Mouse (Mus musculus) frontal cortex, postnatal 14 days (tissue): ENCODE measurements at regions not wholly inside any gene's neighbourhood (a gene's known extent, or its start where the extent isn't known, plus 50 kb on each side); places are given as distances from the start of the nearest gene placed in this dataset.
A peak's percentile ranks its signal among the peaks of the same experiment; 100 is the strongest.

Source experiments
- DNase-seq, 2 experiments: peaks; one replicate each; pipeline ENCODE4 v3.0.0; 2022; ENCODE audit warnings: low spot score in 2 of 2

DNA sequence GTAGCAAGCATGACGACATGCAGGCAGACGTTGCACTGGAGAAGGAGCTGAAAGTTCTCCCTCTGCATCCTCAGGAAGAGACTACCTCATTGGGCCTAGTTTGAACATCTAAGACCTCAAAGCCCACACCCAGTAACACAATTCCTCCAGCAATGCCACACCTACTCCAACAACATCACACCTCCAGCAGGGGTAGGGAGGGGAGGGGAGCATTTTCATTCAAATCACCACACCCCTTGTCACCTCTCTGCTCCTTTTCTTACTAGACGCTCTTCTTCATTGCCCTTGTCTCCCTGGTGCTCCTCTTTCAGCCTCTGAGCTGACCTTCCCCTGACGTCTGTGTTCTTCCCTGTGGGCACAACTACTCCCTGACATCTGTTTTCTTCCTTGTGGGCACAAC lies 81.1 kb upstream of the Irx3 start:
- no peak for DNase-seq

- no peak for DNase-seq
Observed at GRCm38 (mm10) chr8:91878886-91879285, 77.0 kb upstream of the Irx3 start.

DNA sequence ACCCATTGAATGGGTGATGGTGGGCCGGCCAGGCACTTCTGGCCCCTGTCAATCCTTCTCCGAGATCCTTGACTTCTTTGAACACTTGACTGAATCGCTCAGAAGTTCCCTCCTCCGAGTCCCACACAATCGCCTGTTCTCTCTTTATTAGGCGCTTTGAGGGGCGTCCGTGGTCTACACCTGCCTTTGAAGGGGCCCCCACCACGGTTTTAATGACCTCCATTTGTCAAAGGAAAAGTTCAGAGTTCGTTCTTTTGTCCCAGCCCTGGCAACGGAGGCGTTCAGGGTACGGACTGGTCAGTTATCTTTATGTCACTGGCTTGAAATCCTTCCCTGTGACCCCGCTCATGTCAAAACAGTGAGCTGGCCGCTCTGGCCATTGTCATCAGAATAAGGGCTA lies 74.3 kb upstream of the Irx3 start:
- no peak for DNase-seq

- DNase-seq = no peak
Observed at GRCm38 (mm10) chr8:91873232-91873631, 71.4 kb upstream of the Irx3 start.

DNA sequence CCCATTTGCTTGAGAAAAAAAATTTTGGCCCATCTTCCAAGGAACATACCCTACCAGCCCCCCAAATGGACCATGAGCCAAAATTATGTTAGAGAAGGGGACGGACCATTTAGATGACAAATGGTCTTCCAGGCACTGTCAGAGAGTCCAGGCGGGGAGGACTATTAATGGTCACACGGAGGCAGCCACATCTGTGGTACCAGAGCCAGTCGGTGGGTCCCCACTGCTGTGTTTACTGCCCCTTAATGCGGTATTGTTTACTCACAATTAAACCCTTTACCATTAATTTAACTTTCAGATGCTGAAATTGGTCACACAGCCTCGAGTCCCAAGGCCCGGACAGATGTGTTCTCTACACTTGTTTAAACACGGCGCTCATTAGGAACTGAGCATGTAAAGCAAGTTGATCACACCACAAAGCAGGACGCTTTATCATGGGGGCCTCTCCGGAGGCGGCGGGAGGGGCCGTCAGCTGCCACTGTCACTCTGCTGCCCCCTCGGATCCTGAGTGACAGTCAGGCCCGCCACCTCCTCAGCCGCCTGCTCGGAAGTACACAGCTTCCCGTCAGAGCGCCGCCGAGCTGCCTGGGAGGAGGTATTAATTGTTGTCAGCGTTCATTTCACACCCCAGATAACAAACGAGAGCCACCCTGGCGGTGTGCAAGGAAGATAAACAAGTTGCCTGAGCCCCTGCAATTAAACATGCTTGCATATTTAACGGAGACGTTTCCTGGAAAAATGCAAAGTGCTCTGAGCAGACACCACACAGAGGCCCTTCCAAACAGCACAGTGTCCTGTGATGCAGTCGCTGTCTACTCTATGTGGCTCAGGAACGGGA lies 70.6 kb upstream of the Irx3 start:
- peak in 1 of 2 experiments; percentile 5 for DNase-seq

DNA sequence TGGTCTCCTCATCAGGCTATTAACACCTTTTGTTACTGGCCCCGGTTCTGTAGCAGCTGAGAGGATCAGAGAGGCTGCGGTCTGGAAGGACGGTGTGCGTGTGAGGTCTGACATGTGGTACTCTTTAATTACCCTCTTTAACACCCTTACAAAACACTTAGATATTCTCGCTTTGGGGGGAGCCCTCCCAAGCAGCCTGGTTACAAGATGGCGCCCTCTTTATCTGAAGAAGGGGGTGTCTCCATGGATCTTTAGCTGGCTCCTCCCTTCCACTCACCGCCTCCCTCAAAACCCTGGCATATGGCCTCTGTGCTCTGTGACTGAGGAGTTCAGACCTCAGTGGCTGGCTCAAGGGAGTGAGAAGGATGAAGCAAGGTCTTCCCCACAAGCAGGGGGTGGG lies 65.2 kb upstream of the Irx3 start:
- DNase-seq = no peak

- DNase-seq = no peak
Observed at GRCm38 (mm10) chr8:91866076-91866475, 64.2 kb upstream of the Irx3 start.

DNA sequence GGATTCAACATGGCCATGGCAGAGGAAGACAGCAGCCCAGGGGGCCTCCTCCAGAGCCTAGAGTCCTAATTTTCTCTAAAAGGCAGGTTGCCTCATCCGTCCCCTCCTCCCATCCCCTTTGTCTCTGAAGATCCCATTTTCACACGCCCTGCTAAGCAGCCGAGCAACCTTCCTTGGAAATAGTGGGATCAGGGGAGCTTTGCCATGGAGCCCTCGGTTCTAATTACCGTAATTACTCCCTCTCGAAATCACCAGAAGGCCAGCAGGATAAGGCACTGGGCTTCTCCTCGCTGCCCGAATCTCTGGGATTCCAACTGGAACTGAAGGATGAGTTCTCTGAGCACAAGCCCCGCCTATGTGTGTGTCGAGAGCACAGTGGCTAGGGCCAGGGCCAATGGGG lies 63.5 kb upstream of the Irx3 start:
- no peak for DNase-seq

- DNase-seq = no peak
Observed at GRCm38 (mm10) chr8:91863505-91863904, 61.6 kb upstream of the Irx3 start.

- DNase-seq = no peak
Observed at GRCm38 (mm10) chr8:91855881-91856280, 54.0 kb upstream of the Irx3 start.

GRCm38 (mm10) chr8:91854369-91854768 lies 52.5 kb upstream of the Irx3 start:
- no peak for DNase-seq

- no peak for DNase-seq
Observed at GRCm38 (mm10) chr8:91853803-91854202, 51.9 kb upstream of the Irx3 start.

DNA sequence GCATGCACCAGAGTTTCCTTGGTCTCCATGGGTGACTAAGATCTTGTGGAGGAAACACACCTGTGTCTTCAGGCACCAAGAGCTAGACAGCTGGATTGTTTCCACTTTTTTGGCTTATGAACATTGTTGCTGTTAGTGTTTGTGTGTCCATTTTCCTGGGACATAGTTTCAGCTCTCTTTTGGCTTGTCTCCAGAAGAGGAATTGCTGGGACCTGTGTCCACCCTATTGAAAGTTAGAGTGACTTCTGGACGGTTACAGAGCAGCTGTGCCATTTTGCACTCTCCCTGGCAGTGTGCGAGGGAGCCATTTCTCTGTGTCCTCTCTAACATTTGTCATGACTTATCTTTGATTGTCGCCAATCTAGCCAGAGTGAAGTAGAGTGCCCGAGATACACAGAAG lies 51.5 kb upstream of the Irx3 start:
- no peak for DNase-seq
